Mouse (Mus musculus): Measurements from ENCODE around the gene Hnf1b.
A peak's percentile ranks its signal among the peaks of the same experiment; 100 is the strongest.

Gene Hnf1b

GRCm38 (mm10) chr11:83849529-83850335 lies at the start of gene Hnf1b:
Hnf1b (plus strand) TSS chr11:83850063.
- no peak for DNase-seq (ENCODE audit: low read depth, low spot score)

- no peak for DNase-seq (ENCODE audit: low read depth, low spot score)
These were observed 47.7 kb upstream of the Hnf1b start for GRCm38 (mm10) chr11:83802166-83802565.

DNA sequence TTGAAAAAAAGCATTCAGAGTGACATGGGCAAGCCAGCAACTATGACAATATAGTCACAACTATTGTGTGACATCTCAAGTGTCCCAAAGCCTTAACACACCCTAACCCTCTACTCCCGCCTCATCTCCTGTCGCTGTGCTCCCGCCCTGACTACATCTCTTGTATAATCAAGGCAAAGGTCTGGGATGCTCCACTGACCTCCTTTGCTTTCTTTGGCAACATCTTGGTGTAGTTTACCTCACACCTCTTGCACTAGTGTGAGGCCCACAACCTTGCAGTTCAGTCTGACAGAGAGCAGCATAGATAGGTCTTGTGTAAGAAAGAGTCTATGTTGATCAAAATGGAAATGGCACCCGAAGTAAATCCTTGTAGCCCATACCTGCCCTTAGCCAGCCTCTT lies 47.3 kb upstream of the Hnf1b start:
- no peak for DNase-seq (ENCODE audit: low read depth, low spot score)

DNA sequence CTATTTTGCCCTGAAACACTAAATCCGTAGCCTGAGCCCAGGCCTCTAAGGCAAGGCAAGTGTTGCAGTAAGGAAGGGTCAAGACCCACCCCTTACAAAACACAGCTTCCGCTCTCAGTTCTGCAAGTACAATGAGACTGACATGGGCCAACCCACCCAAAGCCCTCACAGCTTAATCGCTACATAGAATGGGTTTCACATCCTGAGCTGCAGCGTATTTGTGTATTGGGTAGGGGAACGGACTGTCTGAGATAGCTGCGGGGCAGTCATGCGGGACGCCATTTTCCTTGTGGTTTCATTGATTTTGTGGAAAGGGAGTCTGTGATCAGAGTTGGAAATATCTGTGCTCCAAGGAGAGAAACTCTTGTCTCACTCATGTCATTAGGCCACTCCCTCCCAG lies 39.4 kb upstream of the Hnf1b start:
- no peak for DNase-seq (ENCODE audit: low read depth, low spot score)

GRCm38 (mm10) chr11:83815191-83815590 lies 34.7 kb upstream of the Hnf1b start:
- no peak for DNase-seq (ENCODE audit: low read depth, low spot score)

GRCm38 (mm10) chr11:83815628-83816027 lies 34.2 kb upstream of the Hnf1b start:
- DNase-seq (ENCODE audit: low read depth, low spot score), result peak; percentile 70

DNA sequence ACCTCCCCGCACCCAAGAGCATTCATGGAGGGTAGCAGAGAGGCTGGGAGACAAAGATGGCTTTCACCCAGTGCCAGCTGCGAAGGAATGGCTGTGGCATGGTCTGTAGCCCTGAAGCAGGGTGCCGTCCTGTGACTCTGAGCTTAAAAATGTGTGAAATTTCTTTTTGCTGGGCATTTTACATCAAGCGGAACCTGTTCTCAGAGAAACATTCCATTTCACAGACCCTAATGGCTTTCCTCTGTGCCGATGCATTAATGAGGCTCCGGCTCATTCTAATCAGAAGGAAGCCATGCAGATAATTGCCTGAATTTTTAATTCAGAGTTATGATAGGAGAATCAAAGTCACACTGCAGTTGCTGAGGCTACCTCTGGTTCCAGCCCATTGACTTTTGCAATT lies 32.8 kb upstream of the Hnf1b start:
- DNase-seq (ENCODE audit: low read depth, low spot score), result no peak

DNA sequence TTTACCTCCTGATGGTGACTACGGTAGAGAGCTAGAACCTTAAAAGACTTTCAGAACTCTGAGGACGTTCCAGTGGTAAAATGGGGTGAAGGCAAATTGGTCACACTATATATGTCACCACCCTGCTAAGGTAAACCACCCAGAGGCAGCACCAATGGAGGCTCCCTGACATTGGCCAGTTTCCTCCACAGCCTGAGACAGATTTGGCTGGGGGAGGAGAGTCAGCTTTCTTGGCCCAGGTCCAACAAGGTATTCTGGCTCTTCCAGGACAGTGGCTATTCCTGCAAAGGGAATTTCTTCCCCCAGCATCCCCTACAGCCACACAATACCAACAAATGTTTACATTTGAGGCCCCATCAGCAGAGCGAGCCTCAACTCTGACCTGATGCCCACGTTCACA lies 31.9 kb upstream of the Hnf1b start:
- DNase-seq (ENCODE audit: low read depth, low spot score), result no peak

- DNase-seq (ENCODE audit: low read depth, low spot score), result no peak
These were observed 31.2 kb upstream of the Hnf1b start for GRCm38 (mm10) chr11:83818591-83819127.

- DNase-seq (ENCODE audit: low read depth, low spot score), result no peak
These were observed 29.9 kb upstream of the Hnf1b start for GRCm38 (mm10) chr11:83819806-83820483.

- no peak for DNase-seq (ENCODE audit: low read depth, low spot score)
These were observed 23.7 kb upstream of the Hnf1b start for GRCm38 (mm10) chr11:83826142-83826541.

- no peak for DNase-seq (ENCODE audit: low read depth, low spot score)
These were observed 21.2 kb upstream of the Hnf1b start for GRCm38 (mm10) chr11:83828553-83829142.

DNA sequence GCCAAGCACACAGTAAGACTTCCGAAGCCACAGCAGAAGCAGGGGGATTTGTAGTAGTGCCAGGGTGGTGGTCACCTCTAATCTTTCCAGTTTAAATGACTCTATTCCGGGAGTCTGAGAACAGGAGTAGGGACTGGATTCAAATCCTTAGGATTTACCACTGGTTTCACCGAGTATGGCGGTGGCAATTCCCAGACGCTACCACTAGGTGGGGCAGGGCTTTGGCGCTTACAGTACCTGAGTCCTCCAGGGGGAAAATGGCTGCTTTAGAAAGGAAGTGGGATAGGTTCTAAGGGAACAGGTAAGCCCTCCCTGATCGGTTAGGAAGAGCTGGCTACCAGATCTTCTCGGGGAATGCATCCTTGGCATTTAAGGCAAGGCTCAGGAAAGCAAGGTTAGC lies 17.5 kb upstream of the Hnf1b start:
- DNase-seq (ENCODE audit: low read depth, low spot score), result no peak

DNA sequence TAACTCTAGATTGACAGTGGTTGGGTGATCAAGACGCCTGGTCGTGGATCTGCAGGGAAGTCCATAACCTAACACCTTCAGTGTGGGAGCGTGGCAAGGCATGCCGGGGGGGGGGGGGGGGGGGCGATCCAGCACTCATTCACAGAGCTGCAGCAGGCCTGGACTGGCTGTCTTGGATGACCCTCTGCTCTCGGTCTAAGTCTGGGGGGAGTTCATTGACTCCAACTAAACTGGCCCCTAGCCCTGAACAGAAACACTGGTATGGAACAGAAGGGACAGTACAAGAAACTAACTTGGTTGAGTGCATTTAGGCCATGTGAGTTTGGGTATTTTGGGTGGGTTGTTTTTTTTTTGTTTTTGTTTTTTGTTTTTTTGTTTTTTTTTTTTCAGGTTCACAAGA lies 16.3 kb upstream of the Hnf1b start:
- DNase-seq (ENCODE audit: low read depth, low spot score), result no peak

DNA sequence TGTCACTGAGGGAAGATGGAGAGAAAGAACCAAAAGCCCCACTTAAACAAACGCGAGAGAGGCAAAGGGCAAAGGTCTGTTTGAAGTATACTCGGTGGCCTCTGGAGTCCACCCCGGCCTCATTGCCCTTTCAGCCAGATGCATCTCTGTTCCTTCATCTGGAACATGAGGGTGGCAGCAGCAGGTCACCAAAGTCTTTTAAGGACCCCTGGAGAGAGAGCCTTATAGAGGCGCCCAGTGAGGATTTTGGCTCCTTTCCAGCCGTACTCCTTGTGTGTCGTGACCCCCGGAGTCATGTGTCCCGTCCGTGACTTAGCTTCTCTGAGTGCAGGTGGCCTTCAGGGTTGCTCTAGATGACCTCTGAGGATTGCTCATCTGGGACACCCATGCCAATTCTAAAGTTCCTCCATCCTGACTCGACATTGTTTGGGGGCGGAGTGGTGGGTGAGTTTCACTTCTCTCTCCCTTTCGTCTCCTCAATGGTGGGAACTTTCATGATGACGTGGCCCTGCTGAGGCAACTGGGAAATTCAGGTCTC lies 15.8 kb upstream of the Hnf1b start:
- no peak for DNase-seq (ENCODE audit: low read depth, low spot score)

- no peak for DNase-seq (ENCODE audit: low read depth, low spot score)
These were observed 10.4 kb upstream of the Hnf1b start for GRCm38 (mm10) chr11:83839451-83839850.

GRCm38 (mm10) chr11:83843534-83843933 lies 6.3 kb upstream of the Hnf1b start:
- no peak for DNase-seq (ENCODE audit: low read depth, low spot score)

DNA sequence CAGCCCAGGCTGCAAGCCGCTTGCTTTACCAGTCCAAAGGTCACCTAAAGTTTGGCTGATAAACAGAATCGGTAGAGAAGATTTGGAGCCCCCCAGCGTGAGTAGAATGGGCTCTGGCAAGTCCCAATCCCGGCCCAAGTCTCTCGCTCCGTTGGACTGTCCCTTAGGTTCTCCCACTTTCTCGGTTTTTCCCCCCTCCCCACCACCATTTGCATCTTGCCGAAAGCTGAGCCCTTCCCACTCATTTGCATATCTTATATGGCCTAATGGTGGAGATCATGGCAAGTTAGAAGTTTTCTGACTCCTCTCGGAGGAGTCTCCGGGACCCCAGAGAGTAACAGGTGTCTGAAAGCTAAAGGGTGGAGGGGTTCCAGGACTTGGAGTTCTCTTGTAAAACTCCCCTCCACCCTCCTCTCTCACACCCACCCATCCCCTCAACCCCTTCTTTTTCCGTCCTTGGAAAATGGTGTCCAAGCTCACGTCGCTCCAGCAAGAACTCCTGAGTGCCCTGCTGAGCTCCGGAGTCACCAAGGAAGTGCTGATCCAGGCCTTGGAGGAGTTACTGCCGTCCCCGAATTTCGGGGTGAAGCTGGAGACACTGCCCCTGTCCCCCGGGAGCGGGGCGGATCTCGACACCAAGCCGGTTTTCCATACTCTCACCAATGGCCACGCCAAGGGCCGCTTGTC lies 866 bp downstream of the Hnf1b start:
- DNase-seq (ENCODE audit: low read depth, low spot score), result no peak

DNA sequence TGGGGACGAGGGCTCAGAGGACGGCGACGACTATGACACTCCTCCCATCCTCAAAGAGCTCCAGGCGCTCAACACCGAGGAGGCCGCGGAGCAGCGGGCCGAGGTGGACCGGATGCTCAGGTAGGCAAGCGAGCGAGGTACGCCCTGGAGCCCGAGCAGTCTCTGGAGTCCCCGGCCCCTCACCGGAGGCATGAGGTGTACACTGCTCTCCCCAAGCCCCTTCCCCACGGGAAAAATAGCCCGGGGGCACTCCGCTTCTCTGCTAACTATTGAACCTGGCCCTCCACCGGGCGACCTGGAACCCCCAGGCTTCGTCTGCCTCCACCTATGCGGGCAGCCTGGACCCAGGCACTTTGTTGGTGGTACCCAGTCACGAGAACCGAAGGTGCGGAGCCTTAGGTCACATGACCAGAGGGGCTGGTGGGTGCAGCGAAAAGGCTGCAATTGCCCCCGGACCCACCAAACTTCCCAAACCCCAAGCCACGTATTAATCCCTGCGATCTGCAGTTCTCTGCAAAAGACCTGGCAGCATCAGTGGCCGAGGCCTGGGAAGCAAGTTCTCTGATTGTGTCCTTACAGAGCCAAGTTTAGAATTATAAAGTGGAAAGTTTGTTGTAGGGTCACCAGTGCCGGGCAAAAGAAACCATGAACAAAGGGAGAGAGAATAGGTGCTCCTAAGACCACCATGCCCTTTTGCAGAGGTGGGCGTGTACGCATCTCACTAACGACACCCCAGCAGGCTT lies 1.6 kb downstream of the Hnf1b start:
- DNase-seq (ENCODE audit: low read depth, low spot score), result no peak

DNA sequence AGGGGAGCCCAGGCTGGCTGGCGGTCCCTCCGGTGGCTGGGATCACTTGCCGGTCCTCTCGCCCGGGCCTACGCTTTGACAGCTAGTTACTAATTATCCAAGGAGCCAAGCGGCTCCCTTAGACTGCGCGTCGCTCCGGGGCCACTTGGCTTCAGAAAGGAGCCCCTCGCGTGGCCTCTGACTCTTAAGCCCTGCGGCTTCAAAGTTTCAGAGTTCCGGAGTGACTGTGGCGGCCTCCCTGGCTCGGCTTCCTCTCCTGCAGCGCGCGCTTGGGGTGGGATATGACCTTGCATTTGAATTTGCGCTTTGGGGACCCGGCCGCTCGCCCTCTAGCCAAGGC lies 2.1 kb downstream of the Hnf1b start:
- DNase-seq (ENCODE audit: low read depth, low spot score), result no peak

All from WW6 (cell line).